Mouse (Mus musculus): ENCODE measurements around the gene Rnf220. TPM values are rescaled to one million over a fixed set of nuclear protein-coding genes. Genes with fewer than 3 reads are reported as not detected.

Rnf220 gene
- polyA plus RNA-seq, 1 experiment from 2014 or later: 50.7 TPM

GRCm38 (mm10) chr4:117484256-117485044, 12.4 kb downstream of the Rnf220 start:
- Histone ChIP-seq H3K36me3 (ENCODE audit: insufficient read depth, low read length) (no peaks in the 10 kb centered on the region), H3K4me2 (replicated peaks; ENCODE audit: low read depth, low read length) (peak overlapping the region; percentile 76), H3K9me3 (ENCODE audit: low read length) (no peaks in the 10 kb centered on the region), H3K27me3 (replicated peaks; ENCODE audit: insufficient read depth, low read length) (peaks cover 30% of the 10 kb centered on the region; the same call in 1 of the 2 replicates), H3K4me3 (ENCODE audit: low read depth, low read length) (peak overlapping the region; percentile 51), H3K4me1 (ENCODE audit: insufficient read depth, low read depth, low read length) (no peaks in the 10 kb centered on the region), H3K9ac (replicated peaks; ENCODE audit: low read depth) (no peak overlapping the region), H3K27ac (ENCODE audit: low read length) (no peak overlapping the region)
- DNase-seq (ENCODE audit: low spot score) (peak; percentile 54), ATAC-seq (peak; percentile 67)
- WGBS: under 1% methylated on average over 67 of the region's 69 CpGs
- TF ChIP-seq CTCF (IDR thresholded peaks at IDR 0.05) (peak; percentile 20; the same call in 1 of the 2 replicates), EP300 (IDR thresholded peaks at IDR 0.05) (no peak)

DNA sequence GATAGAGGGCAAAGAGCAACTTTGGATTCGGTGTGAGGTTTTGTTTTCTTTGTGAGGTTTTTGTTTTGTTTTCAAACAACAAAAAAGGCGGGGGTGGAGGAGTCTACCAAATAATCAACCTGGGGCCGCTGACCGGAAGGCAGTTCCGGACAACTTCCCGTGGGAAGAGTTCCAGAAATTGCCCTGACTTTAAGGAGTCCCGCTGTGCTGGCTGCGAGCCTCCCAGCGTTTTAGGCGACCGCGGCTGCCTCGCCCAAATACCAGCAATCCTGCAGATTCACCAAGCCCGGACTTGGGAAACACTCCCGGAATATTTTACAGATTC, 13.0 kb downstream of the Rnf220 start:
- under 1% methylated on average over 15 of the region's 15 CpGs for WGBS
- ATAC-seq (peak; percentile 53), DNase-seq (ENCODE audit: low spot score) (no peak)
- peaks cover 31% of the 10 kb centered on the region; the same call in 1 of the 2 replicates for H3K27me3 ChIP-seq (replicated peaks; ENCODE audit: insufficient read depth, low read length)
- no peaks in the 10 kb centered on the region for H3K36me3 ChIP-seq (ENCODE audit: insufficient read depth, low read length)
- H3K4me2 ChIP-seq (replicated peaks; ENCODE audit: low read depth, low read length): peak overlapping the region; percentile 76
- no peak overlapping the region for H3K27ac ChIP-seq (ENCODE audit: low read length)
- no peak overlapping the region for H3K9ac ChIP-seq (replicated peaks; ENCODE audit: low read depth)
- H3K4me1 ChIP-seq (ENCODE audit: insufficient read depth, low read depth, low read length): no peaks in the 10 kb centered on the region
- no peaks in the 10 kb centered on the region for H3K9me3 ChIP-seq (ENCODE audit: low read length)
- TF ChIP-seq CTCF (IDR thresholded peaks at IDR 0.05) (no peak), EP300 (IDR thresholded peaks at IDR 0.05) (no peak)
- peak overlapping the region; percentile 51 for H3K4me3 ChIP-seq (ENCODE audit: low read depth, low read length)

DNA sequence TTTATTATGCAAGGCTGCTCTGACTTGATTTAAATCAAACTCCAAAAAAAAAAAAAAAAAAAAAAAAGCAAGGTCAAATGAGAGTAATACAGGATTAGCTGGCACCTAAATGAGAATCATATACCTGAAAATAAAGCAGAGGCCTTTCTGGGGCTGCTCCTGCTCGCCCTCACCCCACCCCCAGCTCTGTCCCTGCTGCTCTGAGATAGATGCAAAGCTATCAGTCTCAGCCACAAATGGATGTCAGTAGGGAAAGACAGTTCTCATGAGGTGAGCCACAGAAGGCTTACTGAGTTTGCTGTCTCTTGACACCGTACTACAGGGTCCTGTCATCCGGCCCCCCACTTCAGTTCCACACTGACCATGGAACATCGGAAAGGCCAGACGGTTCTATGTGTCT, 14.7 kb downstream of the Rnf220 start:
- 87% methylated on average over 5 of the region's 5 CpGs for WGBS

GRCm38 (mm10) chr4:117480611-117481445, 16.0 kb downstream of the Rnf220 start:
- no peak overlapping the region for H3K4me3 ChIP-seq (ENCODE audit: low read depth, low read length)
- no peaks in the 10 kb centered on the region for H3K4me1 ChIP-seq (ENCODE audit: insufficient read depth, low read depth, low read length)
- H3K9ac ChIP-seq (replicated peaks; ENCODE audit: low read depth): no peak overlapping the region
- H3K27me3 ChIP-seq (replicated peaks; ENCODE audit: insufficient read depth, low read length): peaks cover 33% of the 10 kb centered on the region; the same call in 1 of the 2 replicates
- no peaks in the 10 kb centered on the region for H3K36me3 ChIP-seq (ENCODE audit: insufficient read depth, low read length)
- no peak for TF ChIP-seq EP300 (IDR thresholded peaks at IDR 0.05)
- TF ChIP-seq CTCF (IDR thresholded peaks at IDR 0.05): no peak
- H3K27ac ChIP-seq (ENCODE audit: low read length): no peak overlapping the region
- H3K9me3 ChIP-seq (ENCODE audit: low read length): no peaks in the 10 kb centered on the region
- WGBS: 52% methylated on average over 11 of the region's 11 CpGs
- no peak overlapping the region for H3K4me2 ChIP-seq (replicated peaks; ENCODE audit: low read depth, low read length)
- no peak for ATAC-seq
- DNase-seq (ENCODE audit: low spot score): no peak

More for the DNA sequence above, 14.7 kb downstream of the Rnf220 start:
- H3K9me3 ChIP-seq (ENCODE audit: low read length): no peaks in the 10 kb centered on the region
- peaks cover 33% of the 10 kb centered on the region; the same call in 1 of the 2 replicates for H3K27me3 ChIP-seq (replicated peaks; ENCODE audit: insufficient read depth, low read length)
- no peak for DNase-seq (ENCODE audit: low spot score)
- ATAC-seq: no peak
- no peak overlapping the region for H3K27ac ChIP-seq (ENCODE audit: low read length)
- no peak overlapping the region for H3K4me3 ChIP-seq (ENCODE audit: low read depth, low read length)
- no peak overlapping the region for H3K9ac ChIP-seq (replicated peaks; ENCODE audit: low read depth)
- no peak for TF ChIP-seq EP300 (IDR thresholded peaks at IDR 0.05)
- no peak for TF ChIP-seq CTCF (IDR thresholded peaks at IDR 0.05)
- H3K4me2 ChIP-seq (replicated peaks; ENCODE audit: low read depth, low read length): no peak overlapping the region
- H3K4me1 ChIP-seq (ENCODE audit: insufficient read depth, low read depth, low read length): no peaks in the 10 kb centered on the region
- H3K36me3 ChIP-seq (ENCODE audit: insufficient read depth, low read length): no peaks in the 10 kb centered on the region

DNA sequence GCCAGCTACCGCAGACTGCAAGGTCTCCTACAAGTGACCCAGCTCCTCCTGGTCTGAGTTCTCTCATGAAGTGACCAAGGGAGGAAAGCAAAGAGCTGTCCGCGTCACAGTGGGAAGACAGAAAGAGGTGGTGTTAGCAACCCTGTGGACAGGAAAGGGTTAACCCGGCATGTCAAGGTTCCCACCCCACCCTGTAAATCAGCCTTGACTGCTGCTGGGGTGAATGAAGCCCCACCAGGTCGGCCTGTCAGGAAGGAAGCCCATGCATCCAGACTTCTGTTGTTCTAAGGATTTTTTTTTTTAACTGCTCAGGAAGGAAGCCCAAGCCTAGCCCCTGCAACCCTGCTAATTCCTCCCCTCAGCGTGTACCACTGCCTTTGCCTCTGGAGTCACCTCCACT, 16.9 kb downstream of the Rnf220 start:
- no peak overlapping the region for H3K4me2 ChIP-seq (replicated peaks; ENCODE audit: low read depth, low read length)
- H3K4me3 ChIP-seq (ENCODE audit: low read depth, low read length): no peak overlapping the region
- DNase-seq (ENCODE audit: low spot score) (no peak), ATAC-seq (peak; percentile 25; the same call in 1 of the 2 replicates)
- H3K4me1 ChIP-seq (ENCODE audit: insufficient read depth, low read depth, low read length): no peaks in the 10 kb centered on the region
- H3K9me3 ChIP-seq (ENCODE audit: low read length): no peaks in the 10 kb centered on the region
- peaks cover 30% of the 10 kb centered on the region; the same call in 1 of the 2 replicates for H3K27me3 ChIP-seq (replicated peaks; ENCODE audit: insufficient read depth, low read length)
- no peaks in the 10 kb centered on the region for H3K36me3 ChIP-seq (ENCODE audit: insufficient read depth, low read length)
- WGBS: 31% methylated on average over 6 of the region's 6 CpGs
- no peak for TF ChIP-seq EP300 (IDR thresholded peaks at IDR 0.05)
- no peak for TF ChIP-seq CTCF (IDR thresholded peaks at IDR 0.05)
- H3K9ac ChIP-seq (replicated peaks; ENCODE audit: low read depth): no peak overlapping the region
- H3K27ac ChIP-seq (ENCODE audit: low read length): no peak overlapping the region

DNA sequence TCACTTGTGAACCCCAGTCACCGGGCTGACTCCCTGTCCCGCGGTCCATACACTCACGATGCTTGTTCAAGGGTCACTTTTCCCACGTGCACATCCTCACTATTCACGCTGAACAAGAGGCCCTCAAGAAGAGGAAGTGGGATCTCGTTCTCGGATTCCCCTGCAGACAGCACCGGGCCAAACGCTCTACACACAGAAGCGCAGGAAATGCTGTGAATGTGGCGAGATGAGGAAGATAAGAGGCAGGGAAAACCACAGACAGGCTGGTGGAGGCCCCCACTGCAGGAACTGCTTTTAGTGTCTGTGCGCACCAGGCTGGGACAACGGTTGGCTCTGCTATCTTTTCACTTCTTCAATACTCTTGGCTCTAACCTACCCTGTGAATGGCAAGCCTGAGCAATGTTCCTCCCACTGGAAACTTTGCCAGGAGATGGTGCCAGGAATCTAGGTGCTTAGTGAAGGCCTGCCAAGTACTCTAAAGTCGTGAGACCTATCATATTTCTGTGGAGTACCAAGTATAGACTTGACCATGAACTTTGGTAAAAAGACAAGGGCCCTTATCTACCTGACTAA, 18.7 kb downstream of the Rnf220 start:
- H3K36me3 ChIP-seq (ENCODE audit: insufficient read depth, low read length): no peaks in the 10 kb centered on the region
- H3K9me3 ChIP-seq (ENCODE audit: low read length): no peaks in the 10 kb centered on the region
- ATAC-seq (peak; percentile 57), DNase-seq (ENCODE audit: low spot score) (peak; percentile 62)
- H3K4me3 ChIP-seq (ENCODE audit: low read depth, low read length): no peak overlapping the region
- H3K4me2 ChIP-seq (replicated peaks; ENCODE audit: low read depth, low read length): no peak overlapping the region
- no peaks in the 10 kb centered on the region for H3K4me1 ChIP-seq (ENCODE audit: insufficient read depth, low read depth, low read length)
- H3K27ac ChIP-seq (ENCODE audit: low read length): no peak overlapping the region
- no peak overlapping the region for H3K9ac ChIP-seq (replicated peaks; ENCODE audit: low read depth)
- peaks cover 24% of the 10 kb centered on the region; the same call in 1 of the 2 replicates for H3K27me3 ChIP-seq (replicated peaks; ENCODE audit: insufficient read depth, low read length)
- WGBS: 16% methylated on average over 15 of the region's 15 CpGs
- TF ChIP-seq EP300 (IDR thresholded peaks at IDR 0.05): 0 out of 2 replicates have a peak, but pooled peaks have one; percentile 13
- TF ChIP-seq CTCF (IDR thresholded peaks at IDR 0.05): no peak

All from lung, postnatal 0 days (tissue).